ENCODE assay signal across 8 mouse cellular contexts in genomic region chr7:44857042-44857552, GRCm38 (mm10). TPM values are rescaled to one million over a fixed set of nuclear protein-coding genes. Genes with fewer than 3 reads are reported as not detected.
DNase-seq lines count a peak whose midpoint lies in the region; ATAC-seq and TF ChIP-seq lines count a peak whose summit lies in the region.

Gene Pnkp, plus strand, starts transcription at chr7:44857139.

- peak; percentile 71 for ATAC-seq in frontal cortex, adult (ENCODE audit: low TSS enrichment)
- ATAC-seq in lung, postnatal 0 days: peak; percentile 41

- 0 out of 2 replicates have a peak, but pooled peaks have one; percentile 8 for TF ChIP-seq CTCF in lung, postnatal 0 days (IDR thresholded peaks at IDR 0.05)

- under 1% methylated on average over 32 of the region's 32 CpGs for WGBS in hindbrain, embryonic 10.5 days
- under 1% methylated on average over 32 of the region's 32 CpGs for WGBS in lung, postnatal 0 days

- H3K9me3 ChIP-seq in hindbrain, embryonic 10.5 days: no peaks in the 10 kb centered on the region
- no peaks in the 10 kb centered on the region for H3K9me3 ChIP-seq in lung, postnatal 0 days (ENCODE audit: low read length)

- peaks cover 47% of the 10 kb centered on the region for H3K36me3 ChIP-seq in hindbrain, embryonic 10.5 days
- H3K36me3 ChIP-seq in lung, postnatal 0 days (ENCODE audit: insufficient read depth, low read length): 0 out of 2 replicates have a peak, but pooled peaks cover 2% of the 10 kb centered on the region

- peak; percentile 24; the same call in 1 of the 2 replicates for TF ChIP-seq EP300 in lung, postnatal 0 days (IDR thresholded peaks at IDR 0.05)

- peak within 1 kb of the TSS; percentile 96 for H3K4me2 ChIP-seq in lung, postnatal 0 days (replicated peaks; ENCODE audit: low read depth, low read length)

- H3K4me3 ChIP-seq in hindbrain, embryonic 10.5 days: peak within 1 kb of the TSS; percentile 91
- peak within 1 kb of the TSS; percentile 69 for H3K4me3 ChIP-seq in lung, postnatal 0 days (ENCODE audit: low read depth, low read length)

- peak within 1 kb of the TSS; percentile 74 for H3K9ac ChIP-seq in lung, postnatal 0 days (replicated peaks; ENCODE audit: low read depth)

- peak; percentile 90 for DNase-seq in Muller cell, postnatal 12 days (ENCODE audit: inconsistent ontology term)
- DNase-seq in cerebellum, adult 9-10 months: peak; percentile 90
- peak; percentile 91 for DNase-seq in hindbrain, embryonic 10.5 days (ENCODE audit: low spot score)
- DNase-seq in layer of hippocampus, adult 9-11 months: peak; percentile 94
- DNase-seq in lung, postnatal 0 days (ENCODE audit: low spot score): peak; percentile 95
- DNase-seq in ovary, postnatal 14 days (ENCODE audit: low spot score): peak; percentile 79
- DNase-seq in thymus, postnatal 14 days: peak; percentile 88

- no peaks in the 10 kb centered on the region for H3K27me3 ChIP-seq in hindbrain, embryonic 10.5 days (ENCODE audit: insufficient read depth, poor library complexity, severe bottlenecking)
- no peaks in the 10 kb centered on the region for H3K27me3 ChIP-seq in lung, postnatal 0 days (replicated peaks; ENCODE audit: insufficient read depth, low read length)

- H3K4me1 ChIP-seq in hindbrain, embryonic 10.5 days (replicated peaks): peaks cover 85% of the 10 kb centered on the region
- H3K4me1 ChIP-seq in lung, postnatal 0 days (ENCODE audit: insufficient read depth, low read depth, low read length): peaks cover 18% of the 10 kb centered on the region

- peak within 1 kb of the TSS; percentile 95 for H3K27ac ChIP-seq in hindbrain, embryonic 10.5 days
- H3K27ac ChIP-seq in lung, postnatal 0 days (ENCODE audit: low read length): peak within 1 kb of the TSS; percentile 93

RNA-seq across cellular contexts. Expression of gene Pnkp, which starts in this region (rescaled TPM):
- 36.3 and 40.2 TPM in 2 replicates for polyA plus RNA-seq in hindbrain, embryonic 10.5 days (2016; fragmentation: Nextera tagmentation; extraction: Ambion mirVana)
- 39.7 and 41.3 TPM in 2 replicates for polyA plus RNA-seq in lung, postnatal 0 days (2015; fragmentation: Nextera tagmentation; extraction: Ambion mirVana)

Comparison
In these comparisons a context has a peak if more than half of its experiments do, and no peak if none do; other contexts are left out.
1. Peak in every context shown above with its lines: DNase-seq, ATAC-seq, H3K4me3 ChIP-seq and H3K27ac ChIP-seq.